Mouse (Mus musculus) thymus, postnatal 10 days (tissue): ENCODE data around the gene Enox1.

Experiments used
- DNase-seq, 2 experiments: peaks; one replicate each; pipeline ENCODE4 v3.0.0; 2021; ENCODE audit warnings: low spot score in 2 of 2

The Enox1 gene

GRCm38 (mm10) chr14:77195314-77196020 is 38.9 kb downstream of the Enox1 start:
- DNase-seq, result no peak

- DNase-seq, result no peak
Measured at GRCm38 (mm10) chr14:77196246-77196645, 39.7 kb downstream of the Enox1 start.

GRCm38 (mm10) chr14:77197414-77197915 is 40.9 kb downstream of the Enox1 start:
- no peak for DNase-seq

GRCm38 (mm10) chr14:77210889-77211288 is 54.3 kb downstream of the Enox1 start:
- no peak for DNase-seq

GRCm38 (mm10) chr14:77213210-77213609 is 56.6 kb downstream of the Enox1 start:
- DNase-seq, result no peak

GRCm38 (mm10) chr14:77214848-77215247 is 58.3 kb downstream of the Enox1 start:
- no peak for DNase-seq

- no peak for DNase-seq
Measured at GRCm38 (mm10) chr14:77225346-77225745, 68.8 kb downstream of the Enox1 start.

- no peak for DNase-seq
Measured at GRCm38 (mm10) chr14:77238811-77239210, 82.2 kb downstream of the Enox1 start.

GRCm38 (mm10) chr14:77239360-77239759 is 82.8 kb downstream of the Enox1 start:
- no peak for DNase-seq

GRCm38 (mm10) chr14:77246977-77247376 is 90.4 kb downstream of the Enox1 start:
- no peak for DNase-seq

GRCm38 (mm10) chr14:77248426-77248825 is 91.9 kb downstream of the Enox1 start:
- DNase-seq, result no peak

GRCm38 (mm10) chr14:77248946-77249345 is 92.4 kb downstream of the Enox1 start:
- no peak for DNase-seq

GRCm38 (mm10) chr14:77250652-77251238 is 94.2 kb downstream of the Enox1 start:
- no peak for DNase-seq

- no peak for DNase-seq
Measured at GRCm38 (mm10) chr14:77255201-77255600, 98.6 kb downstream of the Enox1 start.

GRCm38 (mm10) chr14:77255711-77256110 is 99.1 kb downstream of the Enox1 start:
- DNase-seq, result no peak

GRCm38 (mm10) chr14:77256943-77257342 is 100.4 kb downstream of the Enox1 start:
- DNase-seq, result no peak

GRCm38 (mm10) chr14:77257461-77257860 is 100.9 kb downstream of the Enox1 start:
- no peak for DNase-seq

- no peak for DNase-seq
Measured at GRCm38 (mm10) chr14:77258186-77258585, 101.6 kb downstream of the Enox1 start.

GRCm38 (mm10) chr14:77259686-77260085 is 103.1 kb downstream of the Enox1 start:
- DNase-seq, result no peak

GRCm38 (mm10) chr14:77260107-77260506 is 103.5 kb downstream of the Enox1 start:
- no peak for DNase-seq

GRCm38 (mm10) chr14:77266805-77267771 is 110.5 kb downstream of the Enox1 start:
- DNase-seq, result no peak

GRCm38 (mm10) chr14:77272248-77272930 is 115.8 kb downstream of the Enox1 start:
- no peak for DNase-seq
